Mouse (Mus musculus) liver, postnatal 0 days (tissue): ENCODE measurements around the gene Myo9a. TPM values are rescaled to one million over a fixed set of nuclear protein-coding genes. Genes with fewer than 3 reads are reported as not detected.

Source experiments
- ATAC-seq: fragments of 200-750 bp; cut with Nextera tagmentation; 2 replicates; pipeline ENCODE4 v1.8.0; 2017; ENCODE audit warnings: mild to moderate bottlenecking, moderate library complexity
- DNase-seq: peaks from one replicate; pipeline ENCODE4 v3.0.0-alpha.2; 2016
- H3K27ac ChIP-seq: fragments of 300-500 bp; sonication (generic); 2 replicates; pipeline ENCODE4 v1.5.1; 2014; ENCODE audit warnings: antibody characterized with exemption, moderate library complexity, mild to moderate bottlenecking, low read depth
- H3K27me3 ChIP-seq: fragments of 300-500 bp; sonication (generic); 2 replicates; pipeline ENCODE4 v1.6.1; 2014; ENCODE audit warnings: low read length, control low read depth, mixed read lengths; ENCODE audit not compliant: insufficient read depth
- H3K36me3 ChIP-seq: fragments of 300-500 bp; sonication (generic); replicated peaks from 2 replicates; pipeline ENCODE4 v1.6.1; 2014; ENCODE audit warnings: mild to moderate bottlenecking, control low read depth, low read length, moderate library complexity, mixed read lengths; ENCODE audit not compliant: insufficient read depth
- H3K4me1 ChIP-seq: fragments of 300-500 bp; sonication (generic); 2 replicates; pipeline ENCODE4 v1.6.1; 2014; ENCODE audit warnings: antibody characterized with exemption, mild to moderate bottlenecking, control low read depth; ENCODE audit not compliant: insufficient read depth
- H3K4me2 ChIP-seq: fragments of 300-500 bp; sonication (generic); 2 replicates; pipeline ENCODE4 v1.6.1; 2014; ENCODE audit warnings: low read depth, mild to moderate bottlenecking, low read length, moderate library complexity, mixed read lengths
- H3K4me3 ChIP-seq: fragments of 300-500 bp; sonication (generic); 2 replicates; pipeline ENCODE4 v1.5.1; 2014; ENCODE audit warnings: low read depth, low read length
- H3K9ac ChIP-seq: fragments of 300-500 bp; sonication (generic); replicated peaks from 2 replicates; pipeline ENCODE4 v1.6.1; 2014; ENCODE audit warnings: mild to moderate bottlenecking, moderate library complexity
- H3K9me3 ChIP-seq: fragments of 300-500 bp; sonication (generic); 2 replicates; pipeline ENCODE4 v1.6.1; 2016; ENCODE audit warnings: mild to moderate bottlenecking, control low read depth, low read length, mixed read lengths
- CTCF ChIP-seq: sonication (generic); IDR thresholded peaks from 2 replicates; pipeline ENCODE4 v1.5.1; 2016; ENCODE audit warnings: antibody characterized with exemption, low read depth
- EP300 ChIP-seq: IDR thresholded peaks from 2 replicates; pipeline ENCODE4 v1.6.1; 2016; ENCODE audit warnings: antibody characterized with exemption, low read depth, mild to moderate bottlenecking
- WGBS: fragments of 180-500 bp; shearing (Covaris S2); extraction: QIAGEN DNeasy Blood & Tissue Kit; methylation state at CpG from one replicate; pipeline ENCODE4 v1.1.7; 2014; ENCODE audit not compliant: insufficient replicate concordance; 5-methylcytosine and 5-hydroxymethylcytosine counted together
- polyA plus RNA-seq: library from polyadenylated mRNA; unstranded; fragments of >200 nt; fragmentation: Nextera tagmentation; extraction: Ambion mirVana; gene quantifications from 2 replicates; pipeline ENCODE4 v1.2.1, GENCODE M21; 2015

Myo9a gene
- polyA plus RNA-seq, 1 experiment from 2014 or later: 2.9 TPM

DNA sequence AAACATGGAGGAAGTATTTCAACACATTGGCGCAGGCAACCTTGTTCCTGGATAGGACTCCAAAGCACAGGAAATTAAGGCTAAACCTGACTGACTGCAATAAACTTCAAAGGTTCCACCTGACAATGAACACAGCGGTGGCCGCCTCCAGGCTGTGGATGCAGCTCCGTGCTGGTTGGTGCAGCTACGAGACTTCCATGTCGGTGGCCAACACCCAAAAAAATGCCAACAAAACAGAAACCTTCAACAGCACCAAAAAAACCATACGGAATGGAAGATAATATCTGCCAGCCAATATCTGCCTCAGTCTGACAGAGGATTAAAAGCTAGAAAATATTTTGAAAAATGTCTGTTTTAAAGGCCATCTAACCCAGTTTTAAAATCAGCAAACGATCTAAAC lies 187.8 kb downstream of the Myo9a start:
- 84% methylated on average over 8 of the region's 8 CpGs for WGBS
- H3K4me2 ChIP-seq: no peak overlapping the region
- no peaks in the 10 kb centered on the region for H3K4me1 ChIP-seq
- DNase-seq (no peak), ATAC-seq (no peak)
- no peak overlapping the region for H3K27ac ChIP-seq
- no peak overlapping the region for H3K4me3 ChIP-seq
- H3K27me3 ChIP-seq: peaks cover 20% of the 10 kb centered on the region
- no peak for TF ChIP-seq EP300
- no peak for TF ChIP-seq CTCF
- no peaks in the 10 kb centered on the region for H3K36me3 ChIP-seq
- no peaks in the 10 kb centered on the region for H3K9me3 ChIP-seq
- H3K9ac ChIP-seq: no peak overlapping the region

DNA sequence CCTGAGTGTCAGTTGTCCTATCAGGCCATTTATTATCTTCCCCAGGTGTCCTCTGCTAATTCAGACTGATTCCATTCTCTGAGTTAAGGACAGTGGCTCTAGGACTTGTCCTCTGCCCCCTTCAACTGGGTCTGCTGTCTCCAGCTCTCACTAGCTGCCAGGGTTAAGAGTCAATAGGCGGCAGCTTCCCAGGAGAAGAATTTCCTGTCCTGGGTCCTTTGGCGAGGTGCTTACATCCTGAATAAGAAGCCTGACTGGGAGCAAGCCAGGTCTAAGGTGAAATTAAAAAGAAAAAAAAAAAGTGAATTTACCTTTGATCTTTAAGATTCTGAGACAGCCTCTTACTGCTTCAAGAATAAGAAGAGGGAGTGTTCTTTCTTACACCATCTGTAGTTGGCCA lies 189.0 kb downstream of the Myo9a start:
- Histone ChIP-seq H3K4me2 (no peak overlapping the region), H3K9me3 (no peaks in the 10 kb centered on the region), H3K4me1 (no peaks in the 10 kb centered on the region), H3K4me3 (no peak overlapping the region), H3K36me3 (no peaks in the 10 kb centered on the region), H3K27me3 (peaks cover 22% of the 10 kb centered on the region), H3K27ac (no peak overlapping the region), H3K9ac (no peak overlapping the region)
- 59% methylated on average over 2 of the region's 2 CpGs for WGBS
- DNase-seq (no peak), ATAC-seq (no peak)
- TF ChIP-seq EP300: no peak
- no peak for TF ChIP-seq CTCF

DNA sequence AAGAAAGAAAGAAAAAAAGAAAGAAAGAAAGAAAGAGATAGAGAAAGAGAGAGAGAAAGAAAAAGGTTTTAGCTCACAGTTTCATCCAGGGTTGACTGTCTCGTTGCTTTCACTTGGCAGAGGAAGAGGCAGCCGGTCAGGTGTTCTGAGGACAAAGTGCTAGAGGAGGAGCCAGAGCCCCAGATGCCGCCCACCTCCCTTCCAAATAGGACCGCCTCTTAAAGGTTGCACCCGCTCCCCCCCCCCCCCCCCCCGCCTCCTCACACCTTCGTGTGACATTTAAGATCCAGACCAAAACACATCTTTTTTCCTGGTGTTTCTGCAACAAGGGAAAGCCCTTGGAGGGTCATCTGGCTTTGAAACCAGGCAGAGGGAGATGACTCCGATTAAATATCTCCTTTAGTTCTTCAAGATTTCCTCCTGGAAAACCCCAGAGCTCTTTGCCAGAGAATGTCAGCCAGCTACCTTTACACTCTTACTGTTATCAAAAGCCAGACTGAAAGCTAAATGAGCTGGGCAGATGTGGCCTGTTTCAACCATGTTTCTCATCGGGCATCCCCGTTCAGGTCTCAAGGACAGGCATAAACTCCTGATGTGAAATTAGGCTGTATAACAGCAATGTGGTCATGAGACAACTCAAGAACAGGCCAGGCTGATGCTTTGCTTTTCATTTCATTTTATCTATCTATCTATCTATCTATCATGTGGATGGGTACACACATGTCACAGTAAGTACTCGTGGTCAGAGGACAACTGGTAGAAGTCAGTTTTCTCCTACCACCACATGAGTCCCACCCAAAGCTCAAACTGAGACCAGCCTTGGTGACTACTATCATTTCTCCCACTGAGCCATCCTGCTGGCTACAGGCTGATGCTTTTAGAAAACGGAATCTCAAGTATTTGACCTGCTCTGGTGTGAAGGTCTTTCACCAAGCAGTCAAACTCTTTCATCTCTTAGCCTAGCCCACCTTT lies 190.5 kb downstream of the Myo9a start:
- DNase-seq: no peak
- Histone ChIP-seq H3K4me2 (no peak overlapping the region), H3K9ac (no peak overlapping the region), H3K4me3 (no peak overlapping the region), H3K9me3 (no peaks in the 10 kb centered on the region), H3K27me3 (peaks cover 32% of the 10 kb centered on the region), H3K36me3 (no peaks in the 10 kb centered on the region), H3K27ac (no peak overlapping the region), H3K4me1 (no peaks in the 10 kb centered on the region)
- no peak for TF ChIP-seq CTCF
- no peak for TF ChIP-seq EP300
- ATAC-seq: no peak
- 50% methylated on average over 12 of the region's 12 CpGs for WGBS

DNA sequence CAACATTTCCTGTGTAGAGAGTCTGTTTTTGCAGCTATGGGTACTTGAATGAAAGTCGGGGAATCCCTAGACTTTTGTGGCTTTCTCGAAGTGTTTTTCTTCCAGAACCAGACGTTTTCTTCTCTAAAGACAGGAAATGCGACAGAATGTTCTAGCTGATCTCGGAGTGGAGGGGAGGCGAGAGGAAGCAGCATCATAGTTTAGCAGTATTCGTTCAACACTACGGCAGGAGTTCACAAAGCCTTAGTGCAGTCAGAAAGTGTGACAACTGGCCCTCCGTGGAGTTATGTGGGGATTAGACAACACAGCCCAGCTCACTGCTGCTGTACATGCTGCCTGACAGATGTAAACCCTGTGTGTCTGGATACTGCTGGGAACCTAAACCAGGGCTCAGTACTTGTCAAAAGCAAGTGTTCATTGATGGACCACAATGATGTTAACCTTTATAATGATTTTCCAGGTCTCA lies 191.2 kb downstream of the Myo9a start:
- 22% methylated on average over 9 of the region's 9 CpGs for WGBS
- H3K9me3 ChIP-seq: no peaks in the 10 kb centered on the region
- H3K27me3 ChIP-seq: peaks cover 37% of the 10 kb centered on the region
- H3K4me3 ChIP-seq: no peak overlapping the region
- H3K9ac ChIP-seq: no peak overlapping the region
- H3K27ac ChIP-seq: no peak overlapping the region
- TF ChIP-seq EP300 (no peak), CTCF (no peak)
- no peak overlapping the region for H3K4me2 ChIP-seq
- DNase-seq (no peak), ATAC-seq (no peak)
- no peaks in the 10 kb centered on the region for H3K36me3 ChIP-seq
- H3K4me1 ChIP-seq: no peaks in the 10 kb centered on the region

DNA sequence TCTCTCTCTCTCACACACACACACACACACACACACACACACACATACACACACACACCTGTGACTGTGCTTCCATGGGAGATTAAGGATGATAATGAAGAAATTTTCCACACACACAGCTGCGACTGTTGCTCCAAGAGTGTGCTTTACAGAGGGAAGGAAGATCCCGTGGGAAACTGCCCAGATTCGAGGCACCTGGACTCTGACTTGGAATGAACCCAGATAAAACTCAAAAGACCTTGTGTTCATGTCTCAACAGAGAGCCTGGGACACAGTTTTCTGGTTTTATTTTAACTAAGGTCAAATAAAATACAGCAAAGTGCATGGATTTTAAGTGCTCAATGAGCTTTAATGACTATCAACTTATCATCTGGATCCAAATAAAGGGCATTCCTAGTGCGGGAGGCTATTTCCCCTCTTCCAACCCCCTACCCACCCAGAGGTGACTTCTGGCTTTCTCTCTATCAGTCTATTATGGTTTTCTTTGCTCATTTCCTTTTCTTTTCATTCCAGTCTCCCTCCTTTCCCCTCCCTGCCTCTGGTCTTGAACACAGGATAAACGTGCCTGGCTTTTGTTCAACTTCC lies 191.9 kb downstream of the Myo9a start:
- no peak overlapping the region for H3K4me2 ChIP-seq
- DNase-seq (no peak), ATAC-seq (no peak)
- H3K36me3 ChIP-seq: no peaks in the 10 kb centered on the region
- H3K9ac ChIP-seq: no peak overlapping the region
- H3K4me1 ChIP-seq: no peaks in the 10 kb centered on the region
- 43% methylated on average over 5 of the region's 5 CpGs for WGBS
- no peak overlapping the region for H3K4me3 ChIP-seq
- H3K27me3 ChIP-seq: peaks cover 43% of the 10 kb centered on the region
- no peaks in the 10 kb centered on the region for H3K9me3 ChIP-seq
- no peak for TF ChIP-seq EP300
- TF ChIP-seq CTCF: no peak
- no peak overlapping the region for H3K27ac ChIP-seq

DNA sequence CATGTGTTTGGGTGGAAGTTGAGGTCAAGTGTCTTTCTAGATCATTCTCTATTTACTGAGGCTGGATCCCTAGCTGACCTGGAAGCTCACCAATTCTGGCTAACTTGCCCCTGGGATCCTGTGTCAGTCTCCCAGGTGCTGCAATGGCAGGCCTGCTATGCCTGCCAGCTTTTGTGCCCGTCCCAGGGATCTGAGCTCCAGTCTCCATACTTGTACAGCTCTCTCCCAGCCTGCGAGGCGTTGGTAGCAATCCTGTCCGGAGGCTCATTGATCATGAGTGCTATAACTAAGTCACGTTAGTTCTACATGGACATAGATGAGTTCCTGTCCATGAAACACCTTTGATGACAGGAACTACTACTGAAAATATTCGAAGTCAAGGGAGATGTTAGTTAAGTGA lies 193.1 kb downstream of the Myo9a start:
- no peaks in the 10 kb centered on the region for H3K9me3 ChIP-seq
- H3K4me1 ChIP-seq: no peaks in the 10 kb centered on the region
- H3K36me3 ChIP-seq: no peaks in the 10 kb centered on the region
- no peak overlapping the region for H3K4me2 ChIP-seq
- H3K9ac ChIP-seq: no peak overlapping the region
- no peak for TF ChIP-seq EP300
- no peak for TF ChIP-seq CTCF
- WGBS: 82% methylated on average over 6 of the region's 6 CpGs
- ATAC-seq: no peak
- no peak for DNase-seq
- H3K4me3 ChIP-seq: no peak overlapping the region
- peaks cover 48% of the 10 kb centered on the region for H3K27me3 ChIP-seq
- H3K27ac ChIP-seq: no peak overlapping the region
